Mouse (Mus musculus): ENCODE results near the gene E4f1. TPM values are rescaled to one million over a fixed set of nuclear protein-coding genes. Genes with fewer than 3 reads are reported as not detected.

E4f1 gene
- polyA plus RNA-seq, 1 experiment from 2014 or later, result 5.0 TPM

DNA sequence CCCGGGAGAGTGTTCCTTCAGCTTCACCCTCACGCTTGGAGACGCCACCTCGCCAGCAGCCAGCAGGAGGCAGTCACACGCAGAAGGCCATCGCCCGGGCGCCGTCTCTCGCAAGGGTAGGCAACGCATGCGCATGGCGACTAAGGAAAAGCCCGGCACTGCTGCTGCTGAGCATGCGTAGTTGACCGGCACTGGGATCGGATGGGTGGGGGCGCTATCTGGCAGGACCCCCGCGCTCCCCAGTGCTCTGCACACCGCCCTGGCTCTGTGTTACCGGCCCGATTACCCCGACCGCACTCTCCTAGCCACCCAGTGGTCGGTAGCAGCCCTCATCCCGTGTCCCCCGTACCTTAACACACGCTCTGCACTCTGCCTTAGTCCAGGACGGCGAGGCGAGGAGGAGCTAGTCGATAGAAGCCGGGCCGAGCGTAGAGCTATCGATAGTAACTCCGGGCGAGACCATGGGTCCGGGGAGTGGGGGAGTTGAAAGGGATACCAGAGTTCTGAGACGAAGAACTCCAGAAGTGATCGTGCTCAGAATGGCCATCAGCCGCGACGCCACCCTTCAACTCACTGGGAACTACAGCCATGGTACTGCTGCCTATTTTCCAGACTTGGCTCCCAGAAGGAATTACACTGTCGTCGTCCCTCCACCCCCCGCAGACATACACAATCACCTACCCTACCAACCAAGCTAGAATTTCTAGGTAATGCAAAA, 8.7 kb upstream of the E4f1 start, which contains the start of gene Mlst8:
Mlst8 (minus strand) TSS at position 416 of the 718 bp plus-strand sequence.
- Histone ChIP-seq H3K36me3 (ENCODE audit: control insufficient read depth, insufficient read depth) (peaks cover 40% of the 10 kb centered on the region), H3K27ac (ENCODE audit: low read depth, low read length) (peak within 1 kb of the TSS; percentile 88), H3K27me3 (replicated peaks; ENCODE audit: control insufficient read depth, insufficient read depth, low read length) (no peaks in the 10 kb centered on the region), H3K9me3 (ENCODE audit: control insufficient read depth) (no peaks in the 10 kb centered on the region), H3K4me3 (ENCODE audit: low read depth, low read length) (peak within 1 kb of the TSS; percentile 87), H3K4me1 (replicated peaks; ENCODE audit: control insufficient read depth, insufficient read depth, low read length) (peaks cover 8% of the 10 kb centered on the region), H3K4me2 (replicated peaks; ENCODE audit: low read depth) (peak within 1 kb of the TSS; percentile 65), H3K9ac (ENCODE audit: low read depth, low read length) (peak within 1 kb of the TSS; percentile 73)
- peak; percentile 96 for TF ChIP-seq CTCF (IDR thresholded peaks at IDR 0.05; ENCODE audit: low read depth)
- WGBS, result under 1% methylated on average over 48 of the region's 48 CpGs
- ATAC-seq, result peak; percentile 93

GRCm38 (mm10) chr17:24477985-24478600, 8.0 kb upstream of the E4f1 start:
- no peaks in the 10 kb centered on the region for H3K27me3 ChIP-seq (replicated peaks; ENCODE audit: control insufficient read depth, insufficient read depth, low read length)
- peak overlapping the region; percentile 73 for H3K9ac ChIP-seq (ENCODE audit: low read depth, low read length)
- peaks cover 40% of the 10 kb centered on the region for H3K36me3 ChIP-seq (ENCODE audit: control insufficient read depth, insufficient read depth)
- peak overlapping the region; percentile 65 for H3K4me2 ChIP-seq (replicated peaks; ENCODE audit: low read depth)
- H3K4me3 ChIP-seq (ENCODE audit: low read depth, low read length), result peak overlapping the region; percentile 87
- H3K27ac ChIP-seq (ENCODE audit: low read depth, low read length), result peak overlapping the region; percentile 88; the same call in 1 of the 2 replicates
- peaks cover 8% of the 10 kb centered on the region for H3K4me1 ChIP-seq (replicated peaks; ENCODE audit: control insufficient read depth, insufficient read depth, low read length)
- peak; percentile 24 for ATAC-seq
- H3K9me3 ChIP-seq (ENCODE audit: control insufficient read depth), result no peaks in the 10 kb centered on the region
- WGBS, result 25% methylated on average over 11 of the region's 11 CpGs
- no peak for TF ChIP-seq CTCF (IDR thresholded peaks at IDR 0.05; ENCODE audit: low read depth)

DNA sequence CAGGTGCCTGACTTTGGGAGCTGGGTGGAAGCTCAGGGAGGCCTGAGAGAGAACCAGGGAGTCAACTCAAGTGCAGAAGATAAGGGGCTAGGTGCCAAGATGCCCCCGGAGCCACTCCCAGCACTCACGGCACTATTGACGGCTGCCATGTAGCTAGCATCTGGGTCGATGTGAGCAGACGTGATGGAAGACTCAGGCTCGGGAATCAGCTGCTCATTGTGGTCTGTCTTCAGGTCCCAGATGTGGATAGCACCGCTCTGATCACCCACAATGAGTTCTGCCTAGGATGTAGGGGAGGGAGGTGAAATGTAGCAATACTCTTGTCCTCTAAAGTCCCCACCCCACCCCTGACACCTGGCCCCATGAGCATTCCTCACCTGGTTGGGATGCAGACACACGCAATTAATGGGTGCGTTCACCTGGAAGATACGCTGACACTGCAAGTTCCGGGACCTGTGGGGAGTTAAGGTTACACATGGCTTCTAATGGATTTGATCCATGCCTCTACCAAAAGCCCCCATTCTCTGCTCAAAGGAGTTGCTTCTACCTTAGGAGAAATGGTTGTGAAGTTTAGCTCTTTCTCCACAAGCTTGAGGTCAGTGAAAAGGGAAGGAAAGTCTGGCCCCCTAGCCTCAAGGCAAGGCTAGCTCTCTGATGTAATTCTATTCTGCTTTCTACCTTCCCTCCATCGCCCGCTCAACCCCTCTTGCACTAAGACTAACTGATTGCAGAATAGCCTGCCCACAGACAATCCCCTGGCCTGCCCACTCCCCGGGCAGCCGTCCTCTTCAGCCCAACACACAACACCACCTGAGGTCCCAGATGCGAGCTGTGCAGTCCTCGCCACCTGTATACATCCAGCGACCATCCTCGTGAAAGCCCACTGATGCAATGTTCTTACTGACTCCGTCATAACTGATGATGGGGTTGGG, 7.2 kb upstream of the E4f1 start:
- TF ChIP-seq CTCF (IDR thresholded peaks at IDR 0.05; ENCODE audit: low read depth), result no peak
- H3K27ac ChIP-seq (ENCODE audit: low read depth, low read length), result 0 out of 2 replicates have a peak overlapping the region, but pooled peaks have one; percentile 88
- ATAC-seq, result no peak
- H3K9ac ChIP-seq (ENCODE audit: low read depth, low read length), result no peak overlapping the region
- H3K4me3 ChIP-seq (ENCODE audit: low read depth, low read length), result peak overlapping the region; percentile 87; the same call in 1 of the 2 replicates
- H3K4me1 ChIP-seq (replicated peaks; ENCODE audit: control insufficient read depth, insufficient read depth, low read length), result peaks cover 8% of the 10 kb centered on the region
- WGBS, result 87% methylated on average over 20 of the region's 20 CpGs
- peak overlapping the region; percentile 65 for H3K4me2 ChIP-seq (replicated peaks; ENCODE audit: low read depth)
- no peaks in the 10 kb centered on the region for H3K9me3 ChIP-seq (ENCODE audit: control insufficient read depth)
- peaks cover 40% of the 10 kb centered on the region for H3K36me3 ChIP-seq (ENCODE audit: control insufficient read depth, insufficient read depth)
- no peaks in the 10 kb centered on the region for H3K27me3 ChIP-seq (replicated peaks; ENCODE audit: control insufficient read depth, insufficient read depth, low read length)

DNA sequence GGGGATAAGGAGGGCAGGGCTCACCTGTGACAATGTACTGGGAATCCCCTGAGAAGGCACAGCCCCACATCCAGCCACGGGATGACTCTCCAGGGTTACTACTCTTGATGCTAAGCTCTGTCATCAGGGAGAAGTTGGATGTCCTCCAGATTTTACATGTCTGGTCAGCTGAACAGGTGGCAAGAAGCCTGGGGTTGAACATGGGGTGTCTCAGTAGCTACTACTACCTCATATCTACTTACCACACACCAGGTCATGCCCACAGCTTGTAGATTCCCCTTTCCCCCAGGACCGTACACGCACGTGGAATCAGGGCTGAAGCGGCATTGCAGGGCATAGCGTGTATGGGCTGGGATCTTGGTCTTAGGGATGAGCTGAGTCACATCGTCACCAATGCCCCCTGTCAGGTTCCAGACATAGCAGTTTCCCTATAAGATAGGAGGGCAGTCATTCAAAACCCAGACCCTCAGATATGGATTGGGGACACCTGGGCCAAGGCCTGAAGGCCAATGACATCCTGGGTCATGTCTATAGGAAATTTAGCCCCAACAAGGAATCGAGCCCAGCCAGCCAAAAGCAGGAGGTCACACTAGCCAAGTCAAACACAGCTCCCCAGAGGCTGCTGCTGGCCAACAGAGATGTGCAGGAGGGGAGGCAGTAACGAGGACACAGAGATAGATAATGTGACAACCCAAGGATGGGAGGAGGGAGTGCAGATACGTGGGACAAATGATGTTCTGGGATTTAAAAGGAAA, 6.1 kb upstream of the E4f1 start:
- WGBS, result 90% methylated on average over 10 of the region's 10 CpGs

GRCm38 (mm10) chr17:24475586-24475985, 5.5 kb upstream of the E4f1 start:
- H3K27me3 ChIP-seq (replicated peaks; ENCODE audit: control insufficient read depth, insufficient read depth, low read length), result no peaks in the 10 kb centered on the region
- peaks cover 8% of the 10 kb centered on the region for H3K4me1 ChIP-seq (replicated peaks; ENCODE audit: control insufficient read depth, insufficient read depth, low read length)
- 85% methylated on average over 6 of the region's 6 CpGs for WGBS
- TF ChIP-seq CTCF (IDR thresholded peaks at IDR 0.05; ENCODE audit: low read depth), result no peak
- H3K9me3 ChIP-seq (ENCODE audit: control insufficient read depth), result no peaks in the 10 kb centered on the region
- peaks cover 40% of the 10 kb centered on the region for H3K36me3 ChIP-seq (ENCODE audit: control insufficient read depth, insufficient read depth)
- no peak overlapping the region for H3K27ac ChIP-seq (ENCODE audit: low read depth, low read length)
- no peak for ATAC-seq
- no peak overlapping the region for H3K4me2 ChIP-seq (replicated peaks; ENCODE audit: low read depth)
- no peak overlapping the region for H3K9ac ChIP-seq (ENCODE audit: low read depth, low read length)
- no peak overlapping the region for H3K4me3 ChIP-seq (ENCODE audit: low read depth, low read length)

More for the DNA sequence above, 6.1 kb upstream of the E4f1 start:
- H3K9ac ChIP-seq (ENCODE audit: low read depth, low read length), result no peak overlapping the region
- H3K27ac ChIP-seq (ENCODE audit: low read depth, low read length), result no peak overlapping the region
- H3K36me3 ChIP-seq (ENCODE audit: control insufficient read depth, insufficient read depth), result peaks cover 40% of the 10 kb centered on the region
- no peak overlapping the region for H3K4me2 ChIP-seq (replicated peaks; ENCODE audit: low read depth)
- H3K27me3 ChIP-seq (replicated peaks; ENCODE audit: control insufficient read depth, insufficient read depth, low read length), result no peaks in the 10 kb centered on the region
- ATAC-seq, result no peak
- H3K9me3 ChIP-seq (ENCODE audit: control insufficient read depth), result no peaks in the 10 kb centered on the region
- no peak overlapping the region for H3K4me3 ChIP-seq (ENCODE audit: low read depth, low read length)
- H3K4me1 ChIP-seq (replicated peaks; ENCODE audit: control insufficient read depth, insufficient read depth, low read length), result peaks cover 8% of the 10 kb centered on the region
- TF ChIP-seq CTCF (IDR thresholded peaks at IDR 0.05; ENCODE audit: low read depth), result no peak
